Mouse (Mus musculus): ENCODE measurements around the gene Sik3. TPM values are rescaled to one million over a fixed set of nuclear protein-coding genes. Genes with fewer than 3 reads are reported as not detected.
"Not testable (repeated sequence)": the region's sequence is repeated elsewhere in the genome, so short reads cannot be mapped to it uniquely, and the experiment has no call there.

The Sik3 gene
- total RNA-seq, 4 experiments from 2014 or later: 36.6 to 42.4 (median 39.7) TPM

DNA sequence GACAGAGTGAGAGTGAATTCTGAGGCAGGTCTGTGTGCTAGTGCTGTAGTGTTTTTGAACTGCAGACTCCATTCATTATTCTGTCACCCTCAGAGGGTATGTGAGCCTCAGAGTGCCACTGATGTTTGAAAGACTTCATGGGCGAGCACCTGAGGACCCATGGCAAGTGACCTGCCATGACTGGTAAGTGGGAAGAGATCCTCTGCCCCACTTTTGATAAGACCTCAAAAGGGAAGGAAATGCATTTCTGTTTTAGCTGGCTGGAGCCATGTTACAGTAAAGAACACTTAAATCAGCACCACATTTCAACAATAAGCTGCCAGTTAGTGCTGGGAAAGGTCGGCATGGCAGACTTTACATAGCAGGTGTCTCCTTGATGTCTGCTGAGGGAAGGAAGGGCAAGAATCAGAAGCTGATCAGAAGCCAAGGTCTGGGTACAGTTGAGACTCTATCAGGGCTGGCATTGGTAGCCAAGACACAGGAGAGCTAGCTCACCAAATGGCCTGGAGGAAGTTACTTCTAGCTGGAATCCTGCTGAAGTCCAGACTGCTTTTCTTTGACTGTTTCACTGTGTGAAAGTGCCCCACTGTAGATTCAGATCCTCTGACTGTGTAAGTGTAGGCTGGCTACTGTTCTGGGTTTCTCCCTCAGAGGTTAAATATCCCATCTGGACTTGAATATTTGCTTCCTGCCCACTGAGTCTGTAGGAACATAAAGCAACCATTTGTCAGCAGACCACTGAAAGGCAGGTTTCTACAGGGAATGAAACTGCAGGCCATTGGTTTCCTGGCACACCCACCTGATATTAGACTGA lies 138.5 kb downstream of the Sik3 start:
- no peak for DNase-seq (ENCODE audit: low spot score in 2 of 2)

DNA sequence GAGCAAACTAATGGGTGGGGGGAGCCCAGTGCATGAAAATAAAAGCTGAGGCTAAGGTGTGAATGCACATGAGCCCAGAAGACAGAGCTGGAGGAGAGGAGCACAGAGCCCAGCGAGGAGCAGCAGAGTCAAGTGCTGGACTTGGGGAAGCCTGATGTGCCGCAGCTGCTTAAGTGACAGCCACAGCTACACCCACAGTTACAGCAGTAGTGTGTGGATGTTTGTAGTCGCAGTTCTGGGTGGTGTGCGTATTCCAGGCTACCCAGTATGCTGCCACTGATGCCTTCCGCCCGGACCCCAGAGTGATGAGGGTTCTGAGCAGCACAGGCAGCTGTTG lies 139.1 kb downstream of the Sik3 start:
- no peak for DNase-seq (ENCODE audit: low spot score in 2 of 2)

DNA sequence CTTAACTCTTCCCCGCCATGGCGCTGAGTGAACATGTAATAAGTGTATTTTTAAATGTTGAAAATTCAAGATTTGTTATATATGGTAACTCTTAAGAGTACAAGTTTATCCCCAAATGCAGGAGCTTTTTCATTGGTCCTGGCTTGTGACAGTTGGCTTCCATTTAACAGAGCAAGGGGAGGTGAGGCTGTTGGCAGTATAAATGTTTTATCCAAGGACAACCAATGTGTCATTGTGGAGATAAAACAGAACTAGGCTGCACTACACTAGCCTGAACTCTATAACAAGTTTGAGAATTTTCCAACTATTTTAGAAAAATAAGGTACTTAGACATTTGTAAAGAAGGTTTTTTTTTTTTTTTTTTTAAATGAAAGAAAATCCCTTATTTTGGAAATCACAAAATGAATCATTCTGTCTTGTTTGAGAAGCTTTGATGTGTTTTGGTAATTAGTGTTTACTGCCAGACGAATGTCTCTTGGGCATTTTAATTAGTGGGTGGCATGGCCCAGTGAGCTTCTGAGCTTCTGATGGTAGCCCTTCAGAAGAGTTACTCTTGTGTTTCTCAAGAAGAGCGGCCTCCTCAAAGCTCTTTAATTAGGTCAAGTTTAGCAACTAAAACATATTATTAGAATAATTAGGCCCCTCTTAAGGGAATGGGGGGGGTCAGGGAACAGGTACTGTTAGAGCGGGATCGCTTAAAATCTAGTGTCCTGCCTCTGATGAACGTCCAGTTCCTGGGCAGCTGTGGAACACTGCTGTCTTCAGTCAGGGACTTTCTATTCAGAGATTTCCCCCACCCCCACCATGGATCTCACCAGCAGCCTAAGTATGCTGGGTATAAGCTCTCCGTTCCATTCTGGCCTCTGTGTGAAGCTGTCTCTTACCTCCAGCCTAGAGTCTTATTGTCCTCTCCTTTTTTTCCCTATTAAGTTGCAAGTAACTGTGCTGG lies 139.7 kb downstream of the Sik3 start:
- DNase-seq (ENCODE audit: low spot score in 2 of 2): no peak

DNA sequence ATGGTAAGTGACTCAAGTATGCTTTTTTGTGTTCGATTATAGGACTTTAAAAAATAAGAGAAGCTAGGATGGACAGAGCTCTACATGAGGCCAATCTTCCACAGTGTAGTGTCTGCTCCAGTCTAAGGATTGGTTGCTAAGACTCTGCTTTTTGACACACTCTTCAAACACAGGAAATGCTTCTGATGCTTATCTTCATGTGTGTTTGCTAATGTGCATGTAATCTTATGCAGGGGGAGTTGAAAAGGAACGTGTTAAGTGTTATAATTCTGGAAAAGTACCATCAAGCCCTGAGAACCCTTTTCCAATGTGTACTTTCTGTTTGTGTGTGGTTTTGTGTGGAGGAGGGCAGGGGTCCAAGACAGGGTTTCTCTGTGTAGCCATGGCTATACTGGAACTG lies 141.8 kb downstream of the Sik3 start:
- no peak for DNase-seq (ENCODE audit: low spot score in 2 of 2)

DNA sequence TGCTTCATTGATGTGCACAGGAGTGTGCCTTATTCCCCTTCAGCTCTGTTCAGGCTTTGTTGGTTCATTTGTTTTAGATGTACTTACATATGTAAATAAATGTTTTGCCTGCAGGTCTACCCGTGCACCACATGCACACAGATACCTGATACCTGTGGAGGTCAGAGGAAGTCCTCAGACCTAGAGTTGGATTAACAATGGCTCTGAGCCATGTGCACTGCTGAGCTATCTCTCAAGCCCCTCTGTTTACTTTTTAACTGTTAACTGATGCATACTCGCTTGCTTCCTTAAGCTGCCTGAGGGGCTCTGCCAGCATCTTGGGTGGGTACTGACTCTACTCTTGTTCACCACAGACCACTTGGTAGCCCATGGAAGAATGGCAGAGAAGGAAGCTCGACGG lies 142.4 kb downstream of the Sik3 start:
- no peak for DNase-seq (ENCODE audit: low spot score in 2 of 2)

DNA sequence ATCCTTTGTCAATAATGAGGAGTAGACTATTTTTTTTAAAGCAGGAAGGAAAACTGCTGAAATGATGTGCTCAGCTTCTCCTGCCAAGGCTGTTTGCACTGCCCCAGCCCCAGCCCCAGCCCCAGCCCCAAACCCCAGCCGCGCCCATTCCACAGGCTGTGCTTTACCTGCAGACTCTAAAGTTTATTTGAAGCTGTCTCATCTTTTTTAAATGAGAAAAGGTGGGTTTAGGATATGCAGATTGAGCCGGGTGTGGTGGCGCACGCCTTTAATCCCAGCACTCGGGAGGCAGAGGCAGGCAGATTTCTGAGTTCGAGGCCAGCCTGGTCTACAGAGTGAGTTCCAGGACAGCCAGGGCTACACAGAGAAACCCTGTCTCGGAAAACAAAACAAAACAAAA lies 143.2 kb downstream of the Sik3 start:
- not testable (repeated sequence) for DNase-seq (ENCODE audit: low spot score in 2 of 2)

DNA sequence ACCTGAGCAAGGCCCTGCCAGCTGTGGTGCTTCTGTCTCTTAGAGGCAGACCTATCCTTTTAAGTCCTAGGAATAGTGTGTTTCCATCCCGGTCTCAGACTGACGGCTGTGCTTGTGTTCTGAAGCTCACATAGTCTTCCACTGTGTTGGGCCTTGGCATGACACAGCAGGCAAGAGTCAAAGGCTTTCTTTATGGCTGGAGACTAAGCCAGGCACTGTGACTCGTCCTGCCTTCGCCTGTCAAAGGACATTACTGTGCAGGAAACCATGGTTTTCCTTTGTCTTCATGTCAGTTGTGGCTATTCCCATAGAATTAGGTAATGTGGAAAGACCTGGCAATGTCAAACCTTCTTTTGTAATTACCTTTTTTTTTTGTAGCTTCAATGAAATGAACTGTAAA lies 144.1 kb downstream of the Sik3 start:
- DNase-seq (ENCODE audit: low spot score in 2 of 2): no peak

DNA sequence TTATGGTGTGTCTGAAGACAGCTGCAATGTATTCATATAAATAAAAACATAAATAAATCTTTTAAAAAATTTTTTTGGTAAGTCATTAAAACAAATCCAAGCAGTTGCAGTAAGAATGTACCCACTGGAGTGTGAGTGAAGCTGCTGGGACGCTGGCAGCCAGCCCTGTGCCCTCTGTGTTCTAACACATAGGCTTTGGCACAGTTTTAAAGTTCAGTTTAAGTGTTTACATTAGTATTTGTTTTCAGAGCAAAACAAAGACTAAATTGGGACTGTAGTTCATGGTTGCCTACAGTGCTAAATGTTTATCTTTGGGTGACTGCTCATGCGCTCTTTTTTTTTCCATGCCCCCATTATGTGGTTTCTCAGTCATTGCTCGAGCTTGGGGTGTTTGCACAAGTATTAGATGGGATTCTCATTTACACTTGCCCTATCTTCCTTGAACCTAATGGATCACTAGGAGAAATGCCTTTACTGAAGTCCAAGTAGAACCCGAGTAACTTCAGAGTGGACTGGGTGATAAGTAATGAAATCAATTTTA lies 145.7 kb downstream of the Sik3 start:
- DNase-seq (ENCODE audit: low spot score in 2 of 2): no peak

DNA sequence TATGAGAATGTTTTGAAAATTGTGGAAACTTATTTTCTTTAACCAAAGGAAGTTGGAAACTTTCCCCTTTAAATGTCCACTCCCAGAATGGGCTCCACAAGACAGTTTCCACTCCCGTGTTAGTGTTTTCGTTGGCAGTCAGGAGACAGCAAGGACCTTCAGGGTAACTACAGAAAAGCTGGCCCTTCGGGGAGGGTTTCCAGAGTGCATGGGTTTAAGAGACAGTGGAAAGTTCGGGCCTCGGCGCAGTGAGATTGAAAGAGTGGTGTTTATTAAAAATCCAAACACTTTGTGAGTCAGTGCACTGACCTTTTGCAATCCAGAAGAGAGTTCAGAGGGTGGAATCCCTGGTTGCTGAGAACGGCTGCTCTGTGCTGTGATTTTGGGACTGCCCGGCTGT lies 150.8 kb downstream of the Sik3 start:
- DNase-seq (ENCODE audit: low spot score in 2 of 2): no peak

DNA sequence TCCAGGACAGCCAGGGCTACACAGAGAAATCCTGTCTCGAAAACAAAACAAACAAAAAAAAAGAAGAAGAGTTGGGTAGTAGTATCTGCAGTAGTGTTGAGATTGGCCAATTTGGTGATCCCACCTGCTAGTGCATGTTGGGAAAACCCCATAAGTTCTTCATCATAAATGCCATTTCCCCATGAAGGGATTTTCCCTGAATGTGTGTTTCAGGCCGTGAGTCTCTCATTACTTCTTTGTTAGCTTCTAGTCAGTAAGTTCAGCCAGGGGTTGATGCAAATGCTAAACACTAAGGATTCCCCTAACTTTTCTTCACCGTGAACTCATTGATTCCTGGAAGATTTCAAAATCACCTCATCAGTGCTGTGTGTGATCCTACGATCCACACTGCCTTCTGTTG lies 156.2 kb downstream of the Sik3 start:
- no peak for DNase-seq (ENCODE audit: low spot score in 2 of 2)

DNA sequence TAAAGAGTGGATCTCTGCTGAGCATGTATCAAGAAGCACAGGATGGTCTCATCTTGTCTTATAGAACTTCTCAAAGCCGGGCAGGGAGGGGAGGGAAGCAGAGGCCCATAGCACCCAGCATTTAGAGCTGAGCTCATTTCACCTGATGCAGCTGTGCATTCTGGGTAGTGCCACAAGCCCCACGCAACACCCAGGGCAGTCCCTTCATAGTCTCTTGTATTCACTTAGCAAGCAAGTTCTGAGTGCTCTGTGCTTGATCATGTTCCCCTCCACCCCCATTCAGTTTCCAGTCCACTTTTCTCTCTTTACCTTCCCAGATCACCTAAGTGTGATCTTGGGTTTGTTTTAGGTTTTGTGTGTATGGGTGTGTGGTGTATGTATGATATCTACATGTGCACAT lies 159.6 kb downstream of the Sik3 start:
- no peak for DNase-seq (ENCODE audit: low spot score in 2 of 2)

DNA sequence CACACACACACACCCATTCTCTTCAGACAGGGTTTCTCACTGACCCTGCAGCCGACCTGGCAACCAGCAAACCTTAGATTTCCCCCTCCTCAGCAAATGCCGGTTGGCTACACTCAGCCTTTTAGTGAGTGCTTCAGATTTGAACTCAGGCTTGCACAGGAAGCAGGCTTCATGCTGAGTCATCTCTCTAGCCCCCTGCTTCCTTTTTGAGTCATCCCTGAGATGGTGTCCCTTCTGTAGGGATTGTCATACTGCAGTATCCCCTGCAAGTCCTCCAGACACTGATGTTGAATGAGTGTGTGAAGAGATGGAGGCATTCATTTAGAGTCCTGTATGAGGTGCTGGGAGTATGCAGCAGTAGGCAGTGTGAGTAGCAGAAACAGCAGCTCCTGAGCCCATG lies 160.3 kb downstream of the Sik3 start:
- no peak for DNase-seq (ENCODE audit: low spot score in 2 of 2)

DNA sequence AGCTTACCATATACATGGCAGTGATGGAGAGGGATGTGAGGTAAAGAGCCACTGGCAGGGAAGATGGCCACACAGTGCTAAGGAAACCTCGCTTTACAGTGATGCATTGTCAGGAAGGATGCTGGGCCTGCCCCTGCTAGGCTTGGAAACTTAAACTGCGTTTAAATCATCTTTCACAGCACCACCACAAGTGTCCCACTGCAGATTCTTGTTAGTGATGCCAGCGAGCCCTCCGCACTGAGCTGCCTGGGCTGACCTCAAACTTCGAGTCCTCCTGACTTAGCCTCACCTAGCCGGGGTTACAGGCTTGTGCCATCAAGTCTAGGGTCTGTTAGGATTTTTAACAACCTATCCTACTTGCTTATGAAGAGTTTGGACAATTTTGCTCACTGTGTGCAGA lies 161.3 kb downstream of the Sik3 start:
- DNase-seq (ENCODE audit: low spot score in 2 of 2): no peak

DNA sequence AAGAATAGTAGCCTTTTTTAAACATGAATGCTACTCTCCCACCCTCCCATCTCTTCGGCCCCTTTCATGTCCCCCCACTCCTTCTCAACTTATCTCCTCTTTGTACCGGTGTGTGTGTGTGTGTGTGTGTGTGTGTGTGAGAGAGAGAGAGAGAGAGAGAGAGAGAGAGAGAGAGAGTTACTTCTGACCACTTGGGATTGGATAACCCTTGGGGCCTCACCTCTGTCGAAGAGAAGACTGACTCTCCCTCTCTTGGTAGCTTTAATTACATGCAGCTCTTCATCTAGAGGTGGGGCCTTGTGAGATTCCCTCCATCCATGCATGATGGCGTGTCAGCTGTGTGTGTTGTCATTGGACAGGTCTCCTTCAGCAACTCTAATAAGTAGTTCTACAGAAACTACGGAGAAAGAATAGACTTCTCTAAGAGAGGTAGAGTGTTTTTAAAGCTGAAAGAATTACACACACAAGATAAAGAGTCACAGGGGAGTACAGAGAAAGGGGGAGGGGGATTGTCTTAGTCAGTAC lies 162.2 kb downstream of the Sik3 start:
- DNase-seq (ENCODE audit: low spot score in 2 of 2): no peak

DNA sequence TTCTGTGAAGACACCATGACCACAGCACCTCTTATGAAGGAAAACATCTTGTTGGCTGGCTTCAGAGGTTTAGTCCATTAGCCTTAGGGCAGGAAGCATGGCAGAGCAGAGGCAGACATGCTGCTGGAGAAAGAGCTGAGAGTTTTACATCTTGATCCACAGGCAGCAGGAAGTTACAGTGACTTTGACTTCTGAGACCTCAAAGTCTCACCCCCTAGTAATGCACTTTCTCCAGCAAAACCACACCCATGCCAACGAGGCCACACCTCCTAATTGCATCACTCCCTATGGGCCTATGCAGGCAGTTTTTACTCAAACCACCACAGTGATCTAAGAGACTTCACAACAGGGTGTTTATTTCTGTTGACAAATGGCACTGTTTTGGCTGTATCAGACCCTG lies 162.7 kb downstream of the Sik3 start:
- peak in 1 of 2 experiments; percentile 10 for DNase-seq (ENCODE audit: low spot score in 2 of 2)

DNA sequence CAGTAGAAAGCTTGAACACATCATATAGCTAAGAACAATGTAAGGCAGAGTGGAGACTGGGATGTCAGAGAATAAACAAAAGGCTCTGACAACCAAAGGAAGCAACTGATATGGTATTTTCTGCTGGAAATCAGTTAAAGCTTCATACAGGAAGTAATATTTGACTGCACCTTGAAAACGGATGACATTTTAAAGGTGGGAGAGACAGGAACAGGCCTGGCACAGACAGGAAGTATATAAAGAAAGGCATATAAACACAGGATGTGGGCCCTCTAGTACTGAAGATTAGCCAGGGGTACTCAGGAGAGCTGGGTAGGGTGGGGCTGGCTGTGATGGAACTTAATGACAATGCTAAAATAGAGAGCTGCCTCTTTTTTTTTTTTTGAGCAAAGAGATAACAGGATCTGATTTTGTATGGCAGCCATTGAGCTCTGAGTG lies 163.3 kb downstream of the Sik3 start:
- DNase-seq (ENCODE audit: low spot score in 2 of 2): no peak

DNA sequence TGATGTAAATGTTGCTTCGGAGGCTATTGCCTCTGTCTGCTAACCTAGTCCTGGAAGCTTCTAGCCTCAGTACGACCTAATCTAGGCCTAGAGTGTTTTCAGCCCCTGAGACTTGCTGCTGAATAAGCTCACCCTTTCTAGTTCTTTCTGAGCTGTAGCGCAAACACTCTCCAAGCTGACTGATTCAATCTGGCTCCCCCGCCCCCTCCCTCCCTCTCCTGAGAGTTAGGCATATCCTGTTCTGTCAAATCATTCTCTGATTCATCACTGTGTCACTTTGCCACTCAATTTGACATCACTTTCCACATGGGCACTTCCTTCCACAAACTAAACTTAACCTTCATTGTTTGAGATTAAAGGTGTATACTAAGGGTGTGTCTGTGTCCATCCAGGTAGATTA lies 164.0 kb downstream of the Sik3 start:
- no peak for DNase-seq (ENCODE audit: low spot score in 2 of 2)

DNA sequence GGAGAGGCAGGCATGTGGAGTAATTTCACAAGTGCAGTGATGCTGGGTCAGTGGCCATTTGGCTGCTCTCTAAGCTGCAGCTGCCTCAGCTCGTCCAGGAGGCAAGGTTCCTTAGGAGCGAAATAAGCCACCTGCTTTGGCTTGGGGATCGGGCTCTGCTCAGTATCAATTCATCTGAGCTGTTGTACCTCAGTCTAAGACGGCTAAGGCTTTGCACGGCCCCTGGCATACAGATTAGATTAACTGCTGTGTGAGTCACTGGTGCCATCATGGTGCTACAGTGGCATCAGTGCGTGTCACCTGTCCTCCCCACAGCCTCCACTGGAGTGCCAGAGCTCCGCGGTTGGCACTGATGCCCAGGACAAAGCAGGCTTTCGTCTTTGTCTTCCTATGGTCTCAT lies 166.0 kb downstream of the Sik3 start:
- DNase-seq (ENCODE audit: low spot score in 2 of 2): no peak

DNA sequence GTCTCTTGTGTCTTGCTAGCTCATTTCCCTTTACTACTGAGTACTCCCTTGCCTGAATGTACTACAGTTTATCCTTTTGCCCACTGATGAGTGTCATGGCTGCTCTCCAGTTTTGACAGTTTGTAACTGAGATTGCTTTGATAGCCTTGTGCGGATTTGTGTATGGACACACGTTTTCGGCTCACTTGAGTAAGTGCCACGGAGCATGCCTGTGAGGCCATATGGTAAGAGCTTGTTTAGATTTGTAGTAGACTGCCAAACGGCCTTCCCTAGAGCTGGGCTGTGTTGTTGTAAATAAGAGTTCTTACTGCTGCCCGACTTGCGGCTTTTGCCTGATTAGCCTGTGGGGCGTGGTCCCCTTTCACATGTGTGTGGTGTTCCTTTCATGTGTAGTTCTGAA lies 168.7 kb downstream of the Sik3 start:
- DNase-seq (ENCODE audit: low spot score in 2 of 2): no peak

DNA sequence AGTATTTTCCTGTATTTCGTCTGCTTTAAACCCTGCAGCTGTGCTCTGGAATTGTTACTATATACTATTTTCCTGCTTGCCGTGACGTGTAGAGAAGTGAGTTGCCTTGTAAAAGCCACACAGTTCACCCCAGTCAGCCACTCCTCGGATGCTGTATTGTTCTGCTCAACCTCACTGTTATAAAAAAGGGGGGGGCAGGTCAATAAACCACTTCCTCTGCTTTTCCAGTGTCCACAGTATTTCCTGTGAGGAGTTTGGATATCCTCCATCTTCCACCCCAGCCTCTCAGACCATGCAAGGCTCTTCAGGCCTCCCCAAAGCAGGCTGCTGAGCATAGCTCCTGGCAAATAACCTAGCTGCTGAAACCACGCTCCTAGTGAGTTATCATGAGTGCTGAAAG lies 171.9 kb downstream of the Sik3 start:
- no peak for DNase-seq (ENCODE audit: low spot score in 2 of 2)

DNA sequence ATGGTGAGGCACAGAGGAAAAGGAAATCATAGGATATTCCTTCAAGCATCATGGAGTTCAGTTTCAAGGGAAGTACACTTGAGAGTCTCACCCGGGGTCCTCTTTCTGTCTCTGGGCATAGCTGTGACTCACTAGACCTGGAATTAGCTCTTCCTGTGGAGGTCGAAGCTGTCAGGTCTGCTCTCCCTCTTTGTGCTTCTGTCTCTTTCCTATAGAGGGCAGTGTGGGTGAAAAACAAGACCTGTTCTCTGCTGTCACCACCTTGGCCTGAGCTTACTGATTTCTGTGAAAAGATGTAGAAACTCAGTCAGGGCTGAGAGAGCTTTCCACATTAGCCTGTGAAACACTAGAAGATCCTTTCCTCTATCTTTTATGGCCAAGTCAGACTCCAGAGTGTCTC lies 172.6 kb downstream of the Sik3 start:
- no peak for DNase-seq (ENCODE audit: low spot score in 2 of 2)

DNA sequence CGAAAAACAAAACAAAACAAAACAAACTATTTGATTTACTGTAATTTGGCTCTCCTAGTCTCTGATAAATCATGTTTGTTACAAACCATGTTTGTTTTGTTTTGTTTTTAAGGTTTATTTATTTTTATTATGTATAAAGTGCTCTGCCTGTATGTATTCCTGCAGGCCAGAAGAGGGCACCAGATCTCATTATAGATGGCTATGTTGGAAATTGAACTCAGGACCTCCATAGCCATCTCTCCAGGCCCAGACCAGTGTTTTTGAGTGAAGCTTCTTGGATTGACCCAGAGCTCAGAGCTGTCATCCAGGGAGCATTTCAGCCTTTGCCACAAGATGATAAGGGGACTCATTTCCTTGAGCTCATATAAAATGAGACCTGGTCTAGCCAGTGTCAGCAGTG lies 173.8 kb downstream of the Sik3 start:
- DNase-seq (ENCODE audit: low spot score in 2 of 2): no peak
